Mouse (Mus musculus) layer of hippocampus, adult 8-10 months (tissue): Measurements from ENCODE around the gene Bcar1. TPM values are rescaled to one million over a fixed set of nuclear protein-coding genes. Genes with fewer than 3 reads are reported as not detected.
A peak's percentile ranks its signal among the peaks of the same experiment; 100 is the strongest.

Experiments used
- DNase-seq, 2 experiments: peaks; one replicate each; pipeline ENCODE4 v3.0.0; 2022; ENCODE audit warnings: low spot score in 2 of 2
- total RNA-seq, 4 experiments: library from RNA; stranded (reverse); gene quantifications; 2 replicates each; pipeline ENCODE4 v1.2.4; 2022

Gene Bcar1
- total RNA-seq, 4 experiments from 2014 or later: 58.8 to 73.3 (median 62.6) TPM

DNA sequence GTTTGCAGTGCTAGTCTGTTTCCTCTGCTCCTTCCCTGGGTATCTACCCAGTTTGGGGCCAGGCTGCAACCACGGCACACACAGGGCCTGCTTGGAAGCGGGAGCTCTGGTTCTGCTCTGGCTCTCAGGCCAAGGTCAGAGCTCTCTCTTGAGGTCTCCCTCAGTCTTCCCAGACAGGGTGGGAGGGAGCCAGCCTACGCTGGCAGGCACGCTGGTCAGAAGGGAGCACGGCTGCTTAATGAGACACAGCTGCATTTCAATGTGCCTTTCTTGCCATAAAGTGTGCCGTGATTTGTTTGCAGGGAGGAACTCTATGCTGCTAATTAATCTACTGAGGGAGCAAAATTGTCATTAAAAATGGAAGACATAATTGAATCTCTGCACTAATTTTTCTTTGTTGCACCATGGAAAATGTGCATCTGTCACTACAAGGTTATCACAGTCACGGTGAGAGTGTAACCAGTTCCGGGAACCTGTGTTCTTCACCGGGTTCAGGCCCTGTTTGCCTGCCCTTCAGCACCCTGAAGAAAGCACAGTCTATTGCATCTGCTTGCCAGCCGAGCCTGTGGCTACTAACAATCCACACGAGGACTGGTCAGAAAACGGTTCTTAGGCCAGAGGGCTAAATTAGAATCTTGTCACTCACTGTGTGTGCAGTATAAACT is 26.3 kb upstream of the Bcar1 start:
- peak; percentile 41 to 49 for DNase-seq

DNA sequence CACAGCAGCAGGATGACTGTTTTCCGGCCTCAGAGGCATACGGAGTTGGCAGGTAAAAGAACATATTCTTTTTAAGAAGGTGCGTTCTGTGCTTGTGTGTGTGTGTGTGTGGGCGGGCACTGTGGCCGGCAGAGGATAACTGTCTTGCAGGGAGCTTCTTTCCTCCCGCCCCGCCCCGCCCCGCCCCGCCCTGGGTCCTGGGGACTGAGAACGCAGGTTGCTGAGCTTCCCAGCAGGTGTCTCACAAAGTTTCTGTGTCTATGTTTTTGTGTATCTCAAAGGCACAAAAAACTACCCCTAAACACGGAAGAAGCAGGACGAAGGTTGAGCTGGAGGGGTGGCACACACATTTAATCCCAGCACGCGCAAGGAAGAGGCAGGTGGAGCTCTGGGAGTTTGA is 25.7 kb upstream of the Bcar1 start:
- DNase-seq: no peak

DNA sequence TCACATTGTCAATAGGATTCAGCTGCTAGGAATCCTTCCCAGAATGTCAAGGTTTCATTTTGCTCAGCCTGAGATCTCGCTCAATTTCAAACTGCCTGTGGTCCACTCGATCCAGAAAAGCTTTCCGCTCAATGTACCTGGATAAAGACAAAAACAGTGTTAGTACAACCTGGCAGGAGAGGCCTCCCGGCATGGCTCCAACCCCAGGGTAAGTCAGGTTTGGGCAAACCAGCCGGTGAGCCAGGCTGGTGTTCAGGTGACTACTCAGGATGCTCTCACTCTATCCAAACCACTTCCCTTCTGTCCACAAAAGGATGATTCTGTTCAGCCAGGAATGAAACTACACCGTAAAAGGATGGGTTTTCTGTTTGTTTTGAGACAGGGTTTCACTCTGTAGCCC is 25.0 kb upstream of the Bcar1 start:
- no peak for DNase-seq

DNA sequence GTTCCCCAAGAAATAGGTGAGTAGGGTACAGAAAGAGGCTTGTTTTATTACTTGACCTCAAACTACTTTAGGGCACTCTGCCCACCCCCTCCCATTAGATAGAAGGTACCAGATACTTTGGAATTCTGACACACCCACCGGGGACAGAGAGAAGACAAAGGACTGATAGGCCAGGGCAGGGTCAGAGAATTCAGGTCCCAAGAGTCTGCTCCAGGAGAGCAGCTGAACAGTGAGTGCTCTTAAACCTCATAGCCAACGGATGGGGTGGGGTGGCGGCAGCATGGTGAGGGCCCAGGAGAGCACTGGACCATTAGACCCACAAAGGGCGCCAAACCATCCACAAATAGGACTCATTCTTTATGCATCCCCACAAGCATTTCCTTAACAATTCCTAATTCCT is 22.0 kb upstream of the Bcar1 start:
- DNase-seq: no peak

DNA sequence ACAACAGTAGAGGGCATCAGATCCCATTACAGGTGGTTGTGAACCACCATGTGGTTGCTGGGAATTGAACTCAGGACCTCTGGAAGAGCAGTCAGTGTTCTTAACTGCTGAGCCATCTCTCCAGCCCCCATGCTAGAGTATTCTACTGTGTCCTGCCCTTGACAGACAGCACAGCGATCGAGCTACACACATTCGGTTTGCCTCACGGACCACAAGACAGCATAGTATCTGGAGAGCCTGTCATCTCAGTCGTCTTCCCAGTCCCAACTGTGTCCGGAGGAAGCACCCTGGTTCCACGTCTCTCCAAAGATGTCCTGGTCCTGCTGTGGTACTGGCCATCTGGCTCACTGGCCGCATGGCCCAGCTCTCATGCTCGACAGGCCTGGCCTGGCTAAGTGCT is 21.5 kb upstream of the Bcar1 start:
- no peak for DNase-seq

DNA sequence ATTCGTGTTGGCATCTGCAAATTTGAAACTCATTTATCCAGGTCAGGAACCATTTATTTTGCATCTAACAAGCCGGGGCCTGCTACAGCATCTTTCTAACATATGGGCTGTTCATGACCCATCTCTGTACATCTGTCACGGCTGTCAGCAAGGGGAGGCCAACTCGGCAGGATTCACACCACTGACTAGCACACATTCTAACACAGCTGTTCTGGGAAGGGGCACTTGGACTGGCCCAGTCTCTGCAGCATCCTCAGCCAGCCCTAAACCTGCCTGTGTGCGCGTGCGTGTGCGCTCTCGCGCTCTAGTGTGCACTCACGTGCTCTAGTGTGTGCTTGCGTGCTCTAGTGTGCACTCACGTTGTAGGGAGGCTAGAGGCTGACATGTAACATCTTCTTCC is 17.1 kb upstream of the Bcar1 start:
- no peak for DNase-seq

DNA sequence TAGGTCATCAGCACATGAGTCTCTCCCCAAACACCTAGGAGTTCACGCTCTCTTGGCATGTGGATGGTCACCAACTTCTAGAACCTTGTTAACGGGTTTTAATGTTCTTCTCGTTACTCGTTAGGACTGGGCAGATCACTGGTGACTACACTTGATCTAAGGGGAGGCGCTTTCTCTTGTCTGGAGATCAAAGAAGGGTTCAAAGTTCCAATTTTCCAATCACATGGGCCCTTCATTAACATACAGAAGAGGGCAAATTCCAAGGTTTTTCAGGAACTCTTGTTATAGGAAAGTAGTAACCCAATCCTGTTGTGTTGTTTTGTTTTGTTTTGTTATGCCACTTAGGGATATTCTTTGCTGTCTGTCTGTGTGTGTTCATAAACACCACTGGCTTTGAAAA is 15.2 kb upstream of the Bcar1 start:
- no peak for DNase-seq

DNA sequence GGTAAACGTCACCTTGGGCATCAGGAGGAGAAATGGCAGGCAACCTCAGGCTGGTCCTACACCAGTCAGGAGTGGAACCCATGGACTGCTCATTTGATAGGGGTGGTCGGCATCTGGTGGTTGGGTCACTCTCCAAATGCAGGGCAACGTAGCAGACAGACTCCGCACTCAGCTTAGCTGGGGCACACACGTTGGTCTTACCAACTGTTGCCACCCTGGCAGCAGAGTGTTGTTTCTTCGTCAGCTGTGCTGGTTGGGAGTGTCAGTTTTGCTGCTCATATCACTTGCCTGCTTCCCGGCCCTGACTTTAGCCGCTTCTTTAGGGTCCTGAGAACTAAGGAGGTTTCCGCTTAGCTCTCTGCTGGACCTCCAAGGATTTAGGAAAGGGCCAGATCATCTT is 14.0 kb upstream of the Bcar1 start:
- DNase-seq: no peak

DNA sequence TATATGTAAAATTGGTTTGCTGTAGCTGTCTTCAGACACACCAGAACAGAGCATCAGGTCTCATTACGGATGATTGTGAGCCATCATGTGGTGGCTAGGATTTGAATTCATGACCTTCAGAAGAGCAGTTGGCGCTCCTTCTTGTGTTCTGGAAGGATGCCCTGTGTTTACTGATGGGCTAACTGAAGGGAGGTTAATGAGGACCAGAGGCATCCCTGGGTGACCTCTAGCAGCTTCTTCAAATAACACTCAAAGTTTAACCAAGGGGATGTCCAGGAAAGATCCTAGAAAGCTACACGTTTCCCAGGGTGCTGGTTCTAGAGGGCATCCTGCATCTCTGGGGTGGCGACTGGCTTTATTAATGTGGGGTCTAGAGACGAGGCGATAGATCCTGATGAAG is 11.1 kb upstream of the Bcar1 start:
- DNase-seq: no peak

DNA sequence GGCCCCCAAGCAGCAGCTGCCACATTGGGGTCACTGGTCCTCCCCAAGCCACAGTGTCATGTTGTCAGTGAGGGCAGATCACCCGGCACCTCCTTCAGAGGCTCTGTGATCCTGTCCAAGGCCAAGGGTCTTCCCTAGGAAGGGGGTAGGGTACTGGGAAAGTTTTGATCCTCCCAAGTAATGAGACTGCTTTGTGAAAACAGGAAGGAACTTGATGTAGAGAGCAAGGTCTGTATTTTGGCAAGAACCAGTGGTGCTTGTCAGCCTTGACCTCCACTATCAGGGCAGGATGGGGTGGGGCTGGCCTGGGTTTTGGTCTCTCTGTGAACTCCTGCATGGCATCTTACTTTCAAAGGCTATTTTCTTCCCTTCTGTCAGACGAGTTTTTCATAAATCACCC is 10.5 kb upstream of the Bcar1 start:
- no peak for DNase-seq

DNA sequence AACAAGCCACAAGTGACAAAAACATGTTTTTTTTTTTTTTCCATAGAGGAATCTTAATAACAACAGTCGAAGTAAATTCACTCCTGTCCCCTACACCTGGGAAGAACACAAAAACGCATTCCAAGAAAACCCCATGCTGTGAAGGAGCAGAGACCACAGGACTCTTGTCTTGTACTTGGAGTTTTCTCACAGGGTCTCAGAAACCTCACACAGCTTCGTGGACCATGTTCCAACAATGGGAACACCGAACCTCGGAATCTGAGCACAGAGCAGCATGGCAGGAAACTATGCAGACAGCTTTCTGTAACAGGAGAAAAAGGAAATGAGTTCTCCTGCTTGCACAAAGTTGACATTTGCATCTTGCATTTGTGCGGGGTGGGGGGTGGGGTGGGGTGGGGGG is 5.2 kb upstream of the Bcar1 start:
- DNase-seq: no peak

DNA sequence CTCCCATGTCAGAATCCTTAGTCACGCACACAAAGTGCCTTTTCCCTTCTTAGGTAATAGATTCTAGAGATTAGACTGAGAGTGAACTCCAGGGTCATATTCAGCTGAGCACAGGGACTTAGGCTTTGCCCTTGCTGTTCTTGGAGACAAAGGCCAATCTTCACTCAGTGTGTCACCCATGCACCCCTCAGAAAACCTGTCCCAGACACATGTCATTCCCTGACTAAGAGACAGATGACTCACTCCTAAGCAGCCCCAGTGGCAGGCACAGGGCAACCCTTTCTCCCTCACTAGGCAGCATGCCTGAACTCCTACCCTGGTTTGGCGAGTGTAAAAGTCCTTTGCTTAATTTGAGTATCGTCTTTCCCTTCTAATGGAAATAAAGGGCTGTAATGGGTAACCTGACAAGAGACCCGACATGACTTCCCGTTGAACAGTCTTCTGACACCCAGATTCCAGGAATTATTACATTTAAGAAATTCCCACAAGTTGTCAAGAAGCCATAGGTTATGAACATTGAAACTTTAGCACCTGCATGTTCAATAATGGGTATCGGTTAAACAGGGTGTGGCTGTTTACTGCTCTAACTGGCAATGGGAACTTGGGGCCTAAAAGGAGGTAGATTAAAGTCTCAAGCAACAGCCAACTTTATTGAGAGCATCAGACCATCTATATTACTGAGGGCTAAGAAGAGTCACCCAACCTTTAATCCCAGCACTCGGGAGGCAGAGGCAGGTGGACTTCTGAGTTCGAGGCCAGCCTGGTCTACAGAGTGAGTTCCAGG is 4.4 kb upstream of the Bcar1 start:
- DNase-seq: no peak

DNA sequence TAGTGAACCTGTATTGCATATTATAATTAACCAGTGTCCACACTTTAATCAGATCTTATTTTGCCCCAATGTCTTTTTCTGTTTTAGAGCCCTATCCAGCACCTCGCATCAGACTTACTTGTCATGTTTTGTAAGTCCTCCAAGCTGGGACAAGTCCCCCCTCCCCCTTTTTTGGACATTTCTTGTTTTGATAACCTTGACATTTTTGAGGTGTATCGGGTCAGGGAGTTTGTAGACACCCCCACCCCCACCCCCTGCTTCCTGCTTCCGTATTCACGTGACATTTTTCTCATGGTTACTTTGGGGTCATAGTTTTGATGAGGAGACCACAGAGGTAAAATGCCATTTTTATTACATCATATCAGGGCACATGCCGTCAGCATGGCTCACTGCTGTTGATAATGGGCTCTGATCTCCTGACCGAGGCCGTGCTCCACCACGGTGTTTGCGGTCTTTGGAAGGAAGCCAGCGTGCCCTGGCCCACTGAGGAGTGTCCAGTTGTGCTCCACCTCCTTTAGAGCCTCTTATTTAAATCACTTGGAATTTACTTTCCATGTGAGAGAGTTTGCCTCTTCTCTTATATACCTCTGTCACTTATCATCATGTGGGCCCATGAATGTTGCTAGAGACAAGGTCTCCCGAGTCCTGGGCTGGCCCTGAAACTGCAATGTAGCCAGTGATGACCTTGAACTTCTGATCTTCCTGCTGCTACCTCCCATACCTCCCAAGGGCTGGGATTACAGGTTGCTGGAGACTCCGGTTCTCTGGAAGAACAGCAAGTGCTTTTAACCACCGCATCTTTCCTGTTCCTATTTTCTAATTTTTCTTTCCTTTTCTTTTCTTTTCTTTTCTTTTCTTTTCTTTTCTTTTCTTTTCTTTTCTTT is 3.2 kb upstream of the Bcar1 start:
- DNase-seq: no peak

DNA sequence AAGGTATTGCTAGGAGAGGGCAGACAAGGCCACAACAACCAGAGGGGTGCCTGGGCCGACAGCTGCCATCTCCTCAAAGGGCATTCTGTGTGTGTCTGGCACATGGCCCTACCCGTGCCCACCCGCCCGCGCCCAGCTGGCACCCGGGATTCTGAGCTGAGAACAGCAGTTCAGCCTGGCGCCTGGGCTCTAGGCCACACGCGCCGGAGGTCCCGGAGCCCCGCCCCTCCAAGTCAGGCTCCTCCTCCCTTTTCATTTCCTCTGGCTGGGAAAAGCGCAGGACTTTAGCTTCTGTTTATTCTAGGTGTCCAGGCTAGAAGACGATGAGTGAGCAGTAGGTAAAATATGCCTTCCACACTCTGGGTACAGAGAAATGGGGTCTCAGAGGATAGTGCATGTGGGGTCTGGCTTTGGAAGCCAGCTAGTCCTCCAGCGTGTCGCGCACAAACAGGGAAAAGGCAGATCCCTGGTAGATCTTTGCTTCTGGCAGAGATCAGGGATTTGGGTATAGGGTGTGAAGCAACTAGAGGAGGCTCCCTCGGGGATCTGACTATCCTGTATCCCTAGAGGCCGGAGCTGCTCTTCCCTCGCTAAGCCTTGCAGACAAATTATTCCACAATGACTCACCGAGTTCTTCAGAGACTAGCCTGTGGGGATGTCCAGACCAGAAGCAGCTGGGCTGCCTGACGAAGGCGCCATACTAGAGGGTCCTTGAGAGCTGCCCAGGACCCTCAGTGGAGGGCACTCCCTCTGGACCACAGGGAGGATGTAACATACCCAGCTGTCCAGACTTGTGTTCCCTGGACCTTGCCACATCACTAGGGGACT is 2.2 kb upstream of the Bcar1 start:
- DNase-seq: peak in 1 of 2 experiments; percentile 62

DNA sequence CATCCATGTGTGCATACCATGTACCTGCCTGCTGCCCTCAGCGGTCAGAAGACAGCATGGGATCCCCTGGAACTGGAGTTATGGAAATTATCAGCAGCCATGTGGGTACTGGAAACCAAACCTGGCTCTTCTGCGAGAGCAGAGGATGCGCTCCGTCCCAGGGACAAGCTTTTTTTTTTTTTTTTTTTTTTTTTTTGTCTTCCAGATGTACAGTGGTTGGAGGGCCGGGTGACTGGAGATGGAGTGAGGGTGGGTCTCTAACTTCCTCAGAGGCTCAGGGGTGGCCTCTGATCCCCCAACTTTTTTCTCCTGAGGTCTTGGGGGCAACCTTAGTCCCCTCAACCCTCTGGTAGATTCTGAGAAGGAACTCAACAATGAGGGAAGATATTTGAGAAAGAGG is 1.5 kb upstream of the Bcar1 start:
- DNase-seq: no peak

DNA sequence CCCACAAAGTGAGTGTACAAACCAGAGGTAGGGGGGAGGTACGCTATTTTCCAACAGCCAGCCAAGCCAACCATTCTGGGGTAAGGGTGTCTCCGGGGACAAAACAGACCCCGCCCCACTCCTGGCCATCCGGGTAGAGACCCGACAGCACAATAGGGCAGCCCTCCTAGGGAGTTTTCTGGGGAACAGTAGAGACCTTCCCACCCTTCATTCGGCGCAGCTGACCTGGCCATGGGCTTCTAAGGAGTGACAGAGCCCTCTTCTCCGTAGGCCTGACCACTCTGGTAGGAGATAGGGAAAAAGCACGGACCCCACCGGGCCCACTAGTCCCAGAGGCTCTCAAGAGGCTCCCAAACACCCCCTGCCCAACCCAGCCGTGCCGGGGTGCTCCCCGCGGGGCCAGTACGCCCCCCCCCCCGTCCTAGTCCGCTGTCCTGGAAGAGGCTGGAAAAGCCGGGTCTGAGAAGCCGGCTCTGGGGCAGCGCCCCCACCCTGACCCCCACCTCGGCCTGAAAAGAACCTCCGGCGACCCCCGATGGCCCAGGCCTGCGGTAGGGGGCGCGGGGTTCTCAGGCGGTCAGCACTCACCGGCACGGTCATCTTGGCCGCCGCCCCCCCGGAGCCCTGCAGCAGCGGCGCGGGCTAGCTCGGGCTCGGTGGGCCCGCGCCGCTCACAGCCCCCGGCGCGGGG is 363 bp downstream of the Bcar1 start:
- DNase-seq: no peak

DNA sequence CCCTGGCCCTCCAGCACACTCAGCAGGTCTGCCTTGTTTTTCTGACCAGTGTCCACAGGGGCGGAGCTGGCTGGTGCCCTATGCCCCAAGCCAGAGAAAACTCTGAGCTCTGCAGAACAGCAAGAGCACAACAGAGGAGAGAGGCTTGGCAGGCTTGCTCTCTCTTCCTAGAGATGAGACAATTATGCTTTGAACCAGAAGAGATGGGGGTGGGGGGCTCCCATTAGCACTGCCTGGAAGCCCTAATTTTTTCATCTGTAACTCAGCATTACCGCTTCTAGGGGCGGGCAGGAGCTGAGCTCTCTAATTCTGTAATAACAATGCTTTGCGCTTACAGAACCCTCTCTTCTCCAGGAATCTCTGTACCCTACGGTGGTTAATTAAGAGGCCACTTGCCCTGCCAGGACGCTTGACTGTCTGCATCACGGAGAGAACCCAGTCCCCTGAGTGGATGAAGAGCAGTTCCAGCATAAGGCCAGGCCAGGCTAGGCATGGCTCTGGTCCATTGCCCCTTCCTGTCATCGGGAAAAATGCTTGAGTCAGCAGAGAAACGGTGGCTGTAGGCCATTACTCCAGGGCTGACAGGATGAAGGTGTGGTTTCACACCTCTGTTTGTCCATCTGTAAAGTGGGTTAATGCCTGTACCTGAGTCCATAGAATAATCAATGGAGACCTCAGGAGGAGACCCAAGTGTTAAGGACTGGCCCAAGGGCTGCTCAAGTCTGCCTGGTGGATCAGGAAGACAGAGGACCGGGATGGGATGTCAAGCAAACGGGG is 1.2 kb downstream of the Bcar1 start:
- DNase-seq: peak; percentile 65 to 66

DNA sequence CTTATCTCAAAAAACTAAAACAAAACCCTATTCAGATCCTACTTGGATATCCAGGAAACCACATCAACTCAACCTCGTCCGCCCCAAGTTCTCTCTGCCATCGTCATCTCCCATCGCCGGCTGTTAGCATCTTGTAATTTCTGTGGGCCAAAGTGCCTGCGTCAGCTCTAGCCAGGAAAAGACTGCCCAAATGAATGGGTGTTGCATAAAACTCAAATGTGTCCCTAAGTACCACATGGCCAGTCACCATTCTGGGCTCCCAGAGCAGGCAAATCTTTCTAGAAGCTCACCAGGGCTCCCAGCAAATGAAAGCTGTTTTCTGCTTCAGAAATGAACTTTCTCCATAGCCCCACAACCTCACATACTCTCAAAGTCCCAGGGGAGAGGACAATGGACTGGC is 2.1 kb downstream of the Bcar1 start:
- no peak for DNase-seq

DNA sequence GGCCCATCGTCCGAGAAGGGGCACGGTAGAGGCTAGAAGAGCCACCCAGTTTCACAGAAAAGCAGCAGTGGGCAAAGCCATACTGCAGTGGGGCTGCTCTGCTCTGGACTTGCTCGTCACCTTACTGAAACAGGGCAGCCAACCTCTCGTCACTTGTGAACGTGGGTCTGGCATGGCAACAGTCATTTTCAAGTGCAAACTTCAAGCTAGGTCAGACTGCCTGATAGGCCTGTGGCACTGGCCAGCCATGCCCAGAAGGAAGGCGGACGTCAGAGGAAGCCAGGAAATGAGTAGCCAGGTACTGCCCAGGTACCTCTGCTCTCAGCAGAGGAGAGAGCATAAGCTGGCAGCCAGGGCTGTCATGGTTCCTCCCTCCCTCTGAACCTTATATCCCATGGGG is 2.6 kb downstream of the Bcar1 start:
- DNase-seq: no peak

DNA sequence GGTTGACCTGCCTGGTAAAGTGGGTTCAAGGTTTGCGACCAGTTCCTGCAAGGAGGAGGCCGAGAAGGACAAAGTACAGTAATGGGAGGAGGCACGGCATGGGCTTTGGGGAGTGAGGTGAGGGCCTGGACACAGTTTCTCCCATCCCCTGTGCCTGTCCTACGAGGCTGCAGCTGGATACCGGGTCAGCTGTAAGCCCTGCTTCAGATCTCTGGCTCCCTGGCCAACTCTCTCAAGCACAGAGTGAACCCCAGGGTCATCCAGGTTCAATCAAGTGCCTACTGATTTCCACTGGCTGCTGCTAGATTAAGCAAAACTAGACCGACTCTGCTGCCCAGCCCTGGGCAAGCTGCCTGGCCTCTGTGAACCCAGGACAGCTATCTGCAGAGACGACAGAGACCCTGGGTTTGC is 3.3 kb downstream of the Bcar1 start:
- no peak for DNase-seq
